Mouse (Mus musculus) gonadal fat pad, adult 2 months (tissue): ENCODE results near the gene Scp2. TPM values are rescaled to one million over a fixed set of nuclear protein-coding genes. Genes with fewer than 3 reads are reported as not detected.

Experiments used
- DNase-seq: peaks from one replicate; pipeline ENCODE4 v3.0.0-alpha.2; 2012; ENCODE audit warnings: low read depth
- polyA plus RNA-seq: library from polyadenylated mRNA; depleted of rRNA; stranded (reverse); fragments of >200 nt; gene quantifications from 2 replicates; pipeline ENCODE4 v1.2.3, GENCODE M21; 2012

Scp2 gene
- polyA plus RNA-seq, 1 experiment: 537 TPM

DNA sequence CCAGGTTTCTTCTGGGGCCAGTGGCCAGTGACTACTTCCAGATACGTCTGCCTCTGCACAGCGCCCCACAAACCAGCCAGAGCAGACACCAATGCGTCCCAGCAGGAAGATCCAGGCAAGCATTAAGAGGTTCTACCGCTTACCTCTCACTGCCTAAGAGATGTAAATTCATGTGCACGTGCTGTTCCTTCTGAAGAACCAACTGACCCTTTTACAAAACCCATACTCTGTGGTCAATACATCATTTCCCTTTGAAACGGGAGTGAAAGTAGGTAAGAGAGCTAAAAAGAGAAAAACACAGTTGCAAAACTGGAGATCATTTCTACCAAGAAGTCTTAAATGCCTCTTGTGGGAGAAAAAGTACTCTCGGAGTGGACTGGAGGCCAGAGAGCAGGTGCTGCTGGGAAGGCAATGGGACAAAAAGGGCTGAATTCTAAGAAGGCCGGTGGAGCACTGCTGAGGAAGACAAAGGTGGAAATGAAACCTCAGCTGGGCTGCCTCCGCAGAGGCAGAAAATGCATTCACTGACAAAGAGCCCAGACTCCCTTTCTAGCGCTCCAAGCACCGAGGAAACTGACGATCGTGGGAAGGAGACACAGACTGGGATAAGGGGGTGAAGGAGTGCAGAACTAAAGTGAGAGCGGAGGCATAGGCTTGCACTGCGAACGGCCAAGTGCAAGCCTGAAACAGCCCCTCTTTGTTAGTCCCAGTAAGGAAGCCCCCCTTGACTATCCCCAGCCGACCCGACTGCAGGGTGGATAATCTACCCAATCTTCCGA, 85.0 kb downstream of the Scp2 start:
- no peak for DNase-seq

DNA sequence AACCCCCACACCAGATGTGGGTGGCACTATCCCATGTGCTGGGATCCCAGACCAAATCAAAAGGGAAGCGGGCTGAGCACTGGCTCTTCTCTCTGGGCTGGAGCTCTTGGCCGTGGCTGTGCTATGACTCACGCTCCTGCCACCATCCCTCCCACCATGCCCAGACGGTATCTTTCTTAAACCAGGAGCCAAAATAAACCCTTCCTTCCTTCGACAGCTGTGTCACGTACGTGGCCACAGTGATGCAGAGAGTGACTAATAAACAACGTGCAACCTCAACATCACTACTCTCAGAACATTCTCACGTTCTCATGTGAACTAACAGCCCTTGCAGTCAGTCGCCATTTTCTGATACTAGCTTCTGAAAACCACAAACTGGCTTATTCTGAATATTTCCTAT, 86.6 kb downstream of the Scp2 start:
- no peak for DNase-seq

DNA sequence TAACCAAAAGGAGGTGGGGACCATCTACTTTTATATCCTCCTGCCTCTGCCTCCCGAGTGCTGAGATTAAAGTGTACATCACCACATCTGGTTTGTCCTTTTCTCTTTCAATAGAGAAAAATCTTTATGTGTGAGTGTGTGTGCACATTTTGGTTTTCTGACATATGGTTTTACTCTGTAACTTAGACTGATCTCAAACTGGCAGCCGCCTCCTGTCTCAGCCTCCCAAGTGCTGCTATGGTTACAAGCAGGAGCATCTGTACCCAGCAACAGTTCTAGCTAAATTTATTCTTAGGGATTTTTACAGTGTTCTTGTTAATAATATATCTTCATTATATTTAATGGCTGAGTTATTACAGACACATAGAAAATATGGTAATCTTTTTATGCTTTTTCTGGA, 87.6 kb downstream of the Scp2 start:
- no peak for DNase-seq

DNA sequence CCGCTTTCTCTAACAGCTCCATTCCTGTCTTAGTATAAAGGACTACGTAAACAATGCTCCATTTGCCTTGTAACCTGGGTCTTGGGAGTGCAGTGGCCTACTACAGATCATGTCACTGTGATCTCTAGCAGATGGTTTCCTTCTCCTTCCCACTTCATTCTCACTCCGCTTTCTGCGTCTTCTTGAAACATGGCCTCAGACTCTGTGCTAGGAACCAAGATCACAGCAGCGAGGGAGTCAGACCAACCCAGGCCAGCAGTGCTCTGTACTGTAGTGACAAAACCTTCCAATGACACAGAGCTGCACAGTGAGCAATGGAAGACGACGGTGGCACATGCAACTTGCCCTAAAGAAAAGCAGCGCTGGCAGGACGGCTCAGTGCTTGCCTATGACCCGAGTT, 88.9 kb downstream of the Scp2 start:
- no peak for DNase-seq

DNA sequence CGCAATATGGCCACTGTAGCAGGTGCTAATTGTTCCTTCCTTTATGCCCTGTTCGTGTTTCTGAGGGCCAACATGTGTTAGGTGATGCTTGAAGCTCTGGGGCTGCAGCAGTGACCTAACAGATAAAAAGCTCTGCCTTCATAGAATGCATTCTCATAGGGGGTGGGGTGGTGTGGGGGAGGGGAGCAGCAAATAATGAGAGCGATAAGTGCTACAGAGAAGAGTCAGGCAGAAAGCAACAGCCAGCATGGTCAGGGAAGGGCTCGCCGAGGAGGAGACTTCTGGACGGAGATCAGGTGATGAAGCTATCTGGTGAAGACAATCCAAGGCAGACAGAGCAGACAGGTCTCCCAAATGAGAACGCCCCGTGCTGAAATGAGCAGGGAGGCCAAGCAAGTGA, 92.1 kb downstream of the Scp2 start:
- no peak for DNase-seq

DNA sequence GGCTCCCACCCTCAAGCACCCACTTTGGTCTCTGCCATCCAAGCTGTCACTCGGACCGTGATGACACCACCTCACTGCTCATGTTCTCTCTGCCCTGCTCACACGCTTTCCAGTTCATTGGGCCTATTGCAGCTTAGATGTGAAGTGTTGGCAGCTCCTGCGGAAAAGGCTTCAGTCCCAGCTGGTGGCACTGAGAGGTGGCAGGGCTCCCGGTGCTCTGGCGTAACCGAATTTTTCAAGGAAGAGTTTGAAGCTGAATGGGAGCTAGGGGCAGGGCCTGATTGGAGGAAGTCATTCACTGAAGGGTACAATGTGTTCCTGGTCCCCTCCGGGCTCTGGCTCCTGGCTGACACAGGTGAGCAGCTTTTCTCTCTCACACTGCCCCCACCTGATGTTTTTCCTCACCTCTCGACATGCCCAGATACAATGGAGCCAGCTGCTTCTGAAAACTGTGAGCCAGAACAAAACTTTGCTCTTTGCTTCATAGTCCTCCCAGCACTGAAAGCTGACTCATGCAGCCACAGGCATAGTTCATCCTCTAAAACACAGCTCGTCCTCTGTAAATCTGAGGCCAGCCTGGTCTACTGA, 93.0 kb downstream of the Scp2 start:
- DNase-seq: no peak

DNA sequence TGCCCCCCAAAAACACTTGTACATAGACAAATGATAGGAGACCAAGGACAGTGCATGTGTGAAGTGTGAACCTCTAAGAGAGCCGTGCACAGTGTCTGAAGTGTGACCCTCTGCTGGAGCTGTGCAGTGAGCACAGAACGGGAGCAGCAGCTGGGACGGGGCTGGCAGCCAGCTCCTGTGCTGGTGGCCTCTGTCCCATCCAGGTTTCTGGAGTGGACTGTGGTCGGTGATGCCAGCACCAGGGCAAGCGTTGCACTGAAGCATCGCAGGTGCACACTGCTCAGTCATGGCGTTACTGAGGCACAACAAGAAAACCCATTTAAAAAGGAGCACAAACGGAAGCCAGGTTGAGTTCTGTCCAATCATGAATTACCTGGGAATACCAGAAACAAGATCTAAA, 98.7 kb downstream of the Scp2 start:
- no peak for DNase-seq

DNA sequence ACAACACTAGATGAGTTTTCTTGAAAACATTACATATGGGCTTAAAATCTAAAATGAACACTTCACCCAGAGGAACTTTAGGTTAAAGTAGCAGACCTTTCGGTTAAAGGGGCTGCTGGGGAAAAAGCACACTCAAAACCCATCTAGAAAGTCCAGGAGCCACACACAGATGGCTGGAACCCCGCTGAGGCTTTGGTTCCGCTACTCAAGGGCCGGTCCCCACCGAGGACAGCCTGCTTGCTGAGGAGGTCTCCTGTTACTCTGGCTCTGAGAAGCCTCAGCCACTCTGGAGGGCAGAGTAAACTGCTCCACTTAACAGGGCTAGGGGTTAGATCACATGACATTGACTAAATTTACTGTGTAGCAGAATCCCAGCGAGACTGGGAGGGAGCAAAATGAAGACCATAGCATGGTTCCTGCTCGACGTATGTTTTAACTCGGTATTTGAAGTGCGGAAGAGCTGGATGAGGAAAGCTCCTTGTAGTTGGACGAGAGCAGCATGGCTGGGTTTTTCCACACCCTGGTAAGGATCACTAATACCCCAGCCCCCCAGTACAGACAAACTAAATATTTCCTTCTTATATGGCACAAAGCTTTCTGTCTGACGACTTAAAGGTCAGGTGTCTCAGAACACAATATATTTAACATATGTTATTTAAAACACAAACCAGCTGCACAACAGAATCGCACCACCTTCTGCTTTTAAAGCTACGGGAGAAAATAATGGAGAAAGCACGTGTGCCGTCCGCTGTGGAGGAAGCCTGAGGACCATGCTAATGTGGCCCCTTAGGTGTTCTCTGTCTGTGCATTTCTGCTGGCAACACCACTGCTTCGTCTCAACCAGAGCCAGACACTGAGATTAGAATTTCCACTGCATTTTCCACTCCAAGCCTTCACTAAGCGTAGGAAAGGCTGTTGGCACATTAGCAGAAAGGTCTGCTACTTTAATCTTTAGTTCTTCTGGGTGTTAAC, 99.4 kb downstream of the Scp2 start:
- DNase-seq: no peak

DNA sequence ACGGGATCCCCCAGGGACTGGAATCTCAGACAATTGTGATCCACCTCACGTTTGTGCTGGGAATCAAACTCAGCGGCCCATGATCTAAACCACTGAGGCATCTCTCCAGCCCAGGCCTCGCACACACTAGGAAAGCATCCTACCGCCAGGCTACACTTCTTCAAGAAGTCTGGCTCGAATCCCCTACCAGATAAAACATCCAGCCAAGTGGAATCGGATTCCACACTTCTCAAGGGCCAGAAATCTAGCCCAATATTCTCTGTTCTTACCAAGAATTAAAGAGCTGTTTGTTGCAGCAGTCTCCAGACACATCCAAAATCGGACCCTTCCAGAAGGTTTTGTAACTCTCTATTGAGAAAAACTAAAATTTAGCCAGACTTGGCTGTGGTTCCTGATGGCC, 107.8 kb downstream of the Scp2 start:
- no peak for DNase-seq

DNA sequence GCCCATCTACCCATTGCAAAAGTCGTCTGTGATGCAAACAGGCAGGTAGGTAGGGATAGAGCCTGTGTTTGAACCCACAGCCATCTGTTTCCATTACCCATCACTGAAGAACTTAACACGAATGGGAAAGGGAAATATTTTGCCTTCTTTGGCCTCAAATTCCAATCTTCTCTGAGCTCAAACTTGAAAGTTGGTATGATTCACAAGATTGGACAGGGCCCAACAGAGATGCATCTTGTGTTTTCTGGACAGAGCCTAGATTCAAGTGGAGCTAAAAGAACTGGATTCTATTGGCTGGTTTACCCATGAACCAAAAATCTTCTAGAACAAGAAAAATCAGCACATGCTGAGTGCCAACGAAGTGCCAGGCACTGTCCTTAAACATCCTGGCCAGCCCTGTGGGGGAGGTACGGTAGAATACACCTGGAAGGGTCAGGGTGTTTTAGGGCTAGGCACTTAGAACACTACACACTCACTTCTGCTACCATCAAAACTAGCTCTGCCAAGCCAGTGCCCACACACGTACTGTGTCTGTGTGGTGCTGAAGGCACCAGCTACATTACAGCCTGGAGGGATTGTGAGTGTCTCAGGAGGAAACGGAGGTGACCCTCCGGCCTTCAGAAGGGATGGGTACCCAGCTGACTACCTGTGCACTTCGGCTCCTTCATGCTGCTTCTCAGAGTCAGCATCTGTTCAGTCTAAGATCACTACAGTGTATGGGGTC, 111.6 kb downstream of the Scp2 start:
- no peak for DNase-seq

DNA sequence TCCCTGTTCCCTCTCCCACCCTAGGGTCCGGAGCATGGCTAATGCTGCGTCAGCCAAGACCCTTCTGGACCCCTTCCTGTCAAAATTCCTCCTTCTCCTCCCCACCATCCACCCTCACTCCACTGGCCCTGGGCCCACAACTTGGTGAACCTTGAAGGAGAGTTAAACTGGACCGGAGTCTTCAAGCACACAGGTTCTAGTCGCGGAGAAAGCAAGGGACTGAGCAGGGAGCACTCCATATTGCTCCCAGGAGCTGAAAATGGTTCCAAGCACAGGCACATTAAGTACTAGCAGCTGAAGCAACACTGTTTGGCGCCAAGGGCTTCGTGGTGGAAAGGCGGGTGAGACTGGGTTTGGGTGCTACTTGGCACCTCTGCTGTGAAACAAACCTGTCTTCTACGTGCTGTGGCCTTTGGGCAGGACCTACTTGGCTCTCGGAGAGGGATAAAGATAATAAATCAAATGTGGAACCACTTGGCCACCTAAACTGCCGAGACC, 112.4 kb downstream of the Scp2 start:
- DNase-seq: peak; percentile 75

DNA sequence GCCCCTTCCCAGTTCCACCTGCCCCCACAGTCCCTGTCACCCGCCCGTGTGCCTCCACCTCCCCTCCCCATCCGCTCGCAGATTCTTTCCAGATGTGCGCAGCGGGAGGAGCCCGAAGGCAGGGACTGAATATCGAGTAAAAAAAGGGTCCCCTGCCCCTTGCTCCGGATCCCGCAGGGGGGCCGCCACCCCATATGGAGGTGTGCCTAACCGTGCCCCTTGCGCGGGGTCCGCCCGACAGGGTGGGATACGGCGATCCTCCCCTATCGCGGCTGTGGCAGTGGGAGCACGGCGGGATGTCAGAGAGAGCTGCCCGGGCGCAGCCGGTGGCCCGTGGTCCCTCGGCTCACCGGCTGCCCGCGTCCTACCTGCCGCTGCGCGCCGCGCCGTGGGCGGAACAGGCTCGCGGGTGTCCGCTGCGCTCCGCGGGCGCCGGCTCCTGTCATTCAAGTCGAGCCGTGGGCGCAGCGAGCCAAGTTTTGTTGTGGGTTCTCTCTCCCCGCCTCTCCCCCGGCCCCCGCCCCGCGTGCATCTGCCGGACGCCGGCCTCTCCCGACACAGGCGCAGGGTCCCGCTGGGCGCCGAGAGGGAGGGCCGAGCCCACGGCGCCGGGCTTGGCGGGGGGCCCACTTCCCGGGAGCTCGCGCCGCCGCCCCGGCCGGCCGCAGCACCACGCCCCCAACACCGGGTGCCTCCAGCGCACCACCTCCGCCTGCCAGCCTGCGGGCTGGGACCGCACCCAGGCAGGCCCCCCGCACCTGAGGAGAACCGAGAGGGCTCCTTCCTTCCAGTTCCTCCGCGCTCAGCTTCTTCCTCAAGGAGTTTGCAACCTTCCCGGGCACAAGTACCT, 113.1 kb downstream of the Scp2 start:
- no peak for DNase-seq

DNA sequence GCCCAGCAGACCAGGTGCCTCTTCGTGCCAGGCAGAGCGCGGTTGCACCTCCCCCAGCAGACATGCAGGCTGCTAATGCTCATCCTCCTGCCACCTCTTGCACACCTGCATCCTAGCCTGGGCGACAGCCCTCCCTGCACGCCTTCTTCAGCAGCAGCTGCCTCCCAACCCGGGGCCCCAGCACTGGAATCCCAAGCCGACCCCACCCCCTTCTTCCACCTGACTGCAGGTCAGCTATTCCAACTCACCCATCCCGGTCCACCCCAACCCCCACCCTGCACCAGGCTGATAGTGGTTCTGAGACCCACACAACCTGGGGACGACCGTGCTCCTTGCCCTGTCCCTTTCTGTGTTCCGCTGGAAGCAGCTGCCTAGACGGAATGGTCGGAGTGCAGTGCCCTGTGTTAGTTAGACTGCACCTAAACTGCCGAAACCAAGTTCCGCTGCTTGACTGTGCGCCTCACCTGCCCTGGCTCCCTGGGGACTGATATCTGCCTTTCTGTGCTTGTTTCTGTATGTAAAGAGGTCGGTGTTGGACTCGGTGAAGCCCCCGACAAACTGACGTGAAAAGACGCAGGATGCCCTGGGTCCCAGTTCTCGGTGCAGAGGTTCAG, 113.8 kb downstream of the Scp2 start:
- no peak for DNase-seq

DNA sequence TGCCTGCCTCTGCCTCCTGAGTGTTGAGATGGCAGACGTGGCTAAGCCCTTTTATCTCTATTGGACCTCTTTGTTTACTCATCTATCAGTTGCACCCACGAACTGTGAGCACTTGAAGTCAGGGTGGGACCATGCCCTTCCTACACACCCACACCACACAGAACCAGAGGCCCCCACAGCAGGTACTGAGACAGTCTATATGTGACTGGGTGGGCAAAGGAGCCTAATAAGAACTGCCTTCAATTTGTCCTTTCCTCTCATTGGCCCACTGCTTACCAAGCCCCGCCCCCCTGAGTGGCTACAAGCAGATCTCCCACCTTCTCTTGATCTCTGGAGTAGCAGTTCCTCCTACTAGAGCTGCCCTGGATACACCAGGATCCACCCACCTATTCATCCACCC, 118.6 kb downstream of the Scp2 start:
- no peak for DNase-seq

DNA sequence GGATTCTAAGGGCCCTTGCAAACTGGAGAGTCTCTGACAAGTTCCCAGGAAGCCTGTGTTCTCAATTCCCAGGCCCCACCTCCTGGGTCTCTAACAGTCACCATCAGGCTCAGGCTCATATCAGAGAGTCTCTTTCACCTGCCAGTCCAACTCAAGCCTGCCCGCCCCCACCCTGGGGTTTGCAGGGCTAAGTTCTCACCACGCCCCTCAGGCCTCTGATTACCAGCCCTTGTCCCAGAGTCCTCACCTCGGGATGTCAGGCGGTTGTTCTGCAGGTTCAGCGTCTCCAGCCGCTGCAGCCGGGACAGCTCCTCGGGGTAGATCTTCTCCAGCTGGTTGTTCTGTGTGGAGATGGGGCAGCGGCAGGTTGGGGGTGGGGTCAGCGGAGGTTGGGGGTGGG, 119.5 kb downstream of the Scp2 start:
- no peak for DNase-seq

DNA sequence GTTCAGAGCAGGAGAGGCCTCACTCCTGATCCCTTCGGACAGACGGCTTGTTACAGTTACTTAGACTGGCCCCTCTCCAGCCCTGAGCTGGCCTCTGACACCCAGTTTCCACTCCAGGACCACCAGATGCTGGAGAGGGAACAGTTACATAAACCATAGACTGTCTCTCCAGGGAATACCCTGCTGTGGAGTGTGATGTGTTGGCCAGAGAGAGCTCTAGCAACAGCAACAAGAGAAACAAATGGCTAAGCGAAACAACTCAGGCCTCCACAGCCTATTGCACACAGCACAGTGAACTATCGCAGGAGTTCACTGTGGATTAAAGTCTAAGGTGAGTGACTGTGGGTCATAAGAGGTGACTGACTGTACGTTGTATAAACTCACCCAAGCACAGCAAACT, 120.2 kb downstream of the Scp2 start:
- no peak for DNase-seq

DNA sequence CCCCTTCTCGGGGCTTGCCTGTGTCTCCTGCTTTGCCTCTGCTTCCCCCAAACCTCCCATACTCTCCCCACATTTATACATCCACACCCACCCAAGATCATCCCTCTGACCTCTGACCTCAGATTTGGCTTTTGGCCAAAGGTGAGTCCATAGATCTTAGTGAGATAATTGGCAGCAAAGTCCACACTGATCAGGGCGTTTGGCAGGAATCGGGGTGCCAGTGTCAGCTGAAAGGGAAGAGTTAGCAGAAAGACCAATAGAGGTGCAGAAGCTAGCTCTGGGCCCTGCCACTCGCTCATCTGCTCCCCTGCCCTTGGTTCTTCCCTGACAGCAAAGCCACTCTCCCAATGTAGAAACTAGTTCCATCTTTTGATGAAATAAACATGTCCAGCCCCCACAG, 121.6 kb downstream of the Scp2 start:
- DNase-seq: no peak

DNA sequence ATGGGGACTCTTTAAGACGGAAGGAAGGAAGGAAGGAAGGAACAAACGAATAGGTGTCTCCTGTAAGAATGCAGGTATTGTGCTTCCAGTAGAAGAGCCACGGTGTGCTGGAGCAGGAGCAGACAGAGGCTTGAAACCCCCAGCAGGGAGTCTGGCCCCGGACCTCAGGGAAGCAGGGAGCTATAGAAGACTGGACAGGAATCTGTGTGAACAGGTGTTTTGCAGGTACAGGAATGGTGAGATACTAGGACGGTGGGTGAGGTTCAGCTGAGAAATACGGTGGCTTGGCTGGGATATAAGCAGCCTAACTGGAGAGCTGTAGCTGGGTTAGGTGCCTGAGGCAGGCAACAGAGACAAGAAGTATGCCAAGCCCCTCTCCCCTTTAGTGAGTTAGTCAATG, 124.6 kb downstream of the Scp2 start:
- no peak for DNase-seq

DNA sequence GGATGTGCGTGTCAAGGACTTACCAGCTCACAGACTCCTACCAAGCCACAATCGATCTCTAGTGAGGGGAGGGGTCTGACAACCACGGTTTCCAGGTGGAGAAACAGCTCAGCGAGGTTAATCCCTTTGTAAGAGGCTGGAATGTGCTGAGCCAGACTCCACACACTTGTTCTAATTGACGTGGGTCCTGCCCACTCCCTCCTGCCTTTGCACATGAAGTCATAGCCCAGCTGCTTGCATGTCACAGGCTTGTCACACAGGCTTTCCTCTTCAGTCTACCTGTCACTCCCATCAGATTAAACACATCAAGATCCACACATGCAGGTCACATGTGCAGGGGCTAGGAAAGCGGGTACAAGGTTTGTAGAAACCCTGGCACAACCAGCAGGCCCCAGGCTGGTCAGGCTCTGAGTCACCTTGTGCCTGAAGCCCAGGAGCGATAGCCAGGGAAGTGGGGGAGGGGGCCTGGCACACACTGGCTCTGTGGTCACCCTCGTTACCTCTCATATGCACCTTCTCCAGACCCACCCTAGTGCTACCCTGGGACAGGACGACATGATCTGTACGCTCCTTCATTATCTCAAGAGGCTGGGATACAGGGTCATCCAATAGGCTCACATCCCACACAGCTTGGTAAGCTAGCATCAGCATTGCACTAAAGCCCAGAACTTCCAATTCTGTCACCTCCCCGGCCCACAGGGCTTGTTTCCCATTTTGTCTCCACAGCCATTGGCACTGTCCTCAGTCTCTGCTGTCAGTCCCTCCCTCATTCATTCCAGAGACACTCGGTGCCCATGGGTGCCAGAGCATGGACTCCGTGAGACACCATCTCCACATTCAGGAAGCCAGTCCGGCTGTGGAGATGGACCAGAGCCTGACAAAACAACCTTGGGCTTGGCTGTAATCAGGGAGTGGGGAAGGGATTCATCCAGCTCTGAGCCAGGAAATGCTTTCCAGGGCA, 125.6 kb downstream of the Scp2 start:
- DNase-seq: no peak
